12 mouse cellular contexts compared by ENCODE assay signal in the genomic region with DNA sequence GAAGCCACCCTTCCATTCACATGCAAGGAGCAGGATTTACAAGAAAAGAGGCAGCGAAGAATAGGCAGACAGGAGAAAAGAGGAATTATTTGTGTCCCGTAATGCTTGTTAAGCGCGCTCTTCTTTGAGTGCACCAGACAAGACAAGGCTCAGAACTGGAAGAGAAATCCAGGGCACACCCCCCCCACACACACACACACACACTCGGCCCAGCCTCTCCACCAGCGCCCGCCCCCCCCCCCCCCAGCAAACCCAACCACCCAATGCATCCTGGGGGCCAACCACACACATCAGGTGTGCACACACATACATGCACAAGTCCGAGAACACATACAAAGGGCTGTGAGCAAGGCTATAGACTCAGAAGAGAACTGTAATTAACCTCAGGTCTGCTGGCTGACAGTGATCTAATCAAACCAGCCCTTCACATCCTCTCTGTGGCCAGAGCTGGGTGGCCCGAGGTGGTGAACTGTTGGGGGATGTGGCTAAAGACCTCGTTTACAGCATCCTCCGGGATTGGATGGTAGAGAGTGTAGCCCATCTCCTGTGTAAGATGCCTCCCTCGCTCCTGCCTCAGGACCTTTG.
A peak's percentile ranks its signal among the peaks of the same experiment; 100 is the strongest.
DNase-seq lines count a peak whose midpoint lies in the region; ATAC-seq and TF ChIP-seq lines count a peak whose summit lies in the region.
"Had no signal": no experiment of that assay in that cellular context is flagged by ENCODE, and none has a peak within 500 bp of the region (broad histone marks: within the 10 kb centered on the region; RNA-seq: fewer than 3 reads in every experiment).

No protein-coding gene starts in this region.

- no peaks in the 10 kb centered on the region for H3K36me3 ChIP-seq in E14TG2a.4 (ENCODE audit: insufficient read depth, low read length)
- no peaks in the 10 kb centered on the region for H3K36me3 ChIP-seq in hindbrain, embryonic 11.5 days (ENCODE audit: control insufficient read depth, insufficient read depth, low read length)
- H3K36me3 ChIP-seq in midbrain, embryonic 12.5 days: no peaks in the 10 kb centered on the region

- peak; percentile 24 for DNase-seq in embryo, embryonic 10 days (ENCODE audit: low spot score)
- peak; percentile 22 for DNase-seq in hindbrain, embryonic 11.5 days (ENCODE audit: low spot score)
- no peak for DNase-seq in ovary, postnatal 14 days (ENCODE audit: low spot score)
- DNase-seq in cerebellum, adult 18-20 months: no peak
- DNase-seq: cerebellum, adult 11 months; gastrocnemius, adult 2 months; kidney, postnatal 14 days; lung, postnatal 4 days; right cerebral cortex, adult 18-20 months had no signal

- ATAC-seq in hindbrain, embryonic 11.5 days (ENCODE audit: low FRiP score): peak; percentile 45
- peak; percentile 52 for ATAC-seq in midbrain, embryonic 12.5 days (ENCODE audit: low FRiP score, low read depth)
- ATAC-seq in megakaryocyte progenitor cell, adult 5-6 weeks (replicated peaks; ENCODE audit: poor library complexity): no peak

- WGBS in hindbrain, embryonic 11.5 days: 11% methylated on average over 12 of the region's 12 CpGs
- WGBS in midbrain, embryonic 12.5 days: 10% methylated on average over 12 of the region's 12 CpGs

- H3K4me3 ChIP-seq in E14TG2a.4 (replicated peaks; ENCODE audit: low read length): peak overlapping the region; percentile 57
- H3K4me3 ChIP-seq in hindbrain, embryonic 11.5 days (ENCODE audit: low read depth, low read length): peak overlapping the region; percentile 19
- H3K4me3 ChIP-seq in midbrain, embryonic 12.5 days: peak overlapping the region; percentile 25
- H3K4me3 ChIP-seq: gastrocnemius, adult 2 months had no signal

- H3K27ac ChIP-seq in hindbrain, embryonic 11.5 days (ENCODE audit: low read depth, low read length): peak overlapping the region; percentile 75
- peak overlapping the region; percentile 67 for H3K27ac ChIP-seq in midbrain, embryonic 12.5 days (replicated peaks)
- H3K27ac ChIP-seq: gastrocnemius, adult 2 months had no signal

- peaks cover 89% of the 10 kb centered on the region for H3K27me3 ChIP-seq in E14TG2a.4 (ENCODE audit: insufficient read depth, low read length)
- no peaks in the 10 kb centered on the region; the same call in 1 of the 2 replicates for H3K27me3 ChIP-seq in hindbrain, embryonic 11.5 days (ENCODE audit: control insufficient read depth, insufficient read depth, low read length)
- H3K27me3 ChIP-seq in midbrain, embryonic 12.5 days: peaks cover 91% of the 10 kb centered on the region

- peak overlapping the region; percentile 44 for H3K4me2 ChIP-seq in hindbrain, embryonic 11.5 days (replicated peaks; ENCODE audit: low read depth, low read length)
- peak overlapping the region; percentile 50 for H3K4me2 ChIP-seq in midbrain, embryonic 12.5 days (replicated peaks)

- peaks cover 63% of the 10 kb centered on the region for H3K4me1 ChIP-seq in E14TG2a.4 (replicated peaks; ENCODE audit: low read depth, low read length)
- H3K4me1 ChIP-seq in hindbrain, embryonic 11.5 days (replicated peaks; ENCODE audit: control insufficient read depth, insufficient read depth, low read length): no peaks in the 10 kb centered on the region; the same call in 1 of the 2 replicates
- peaks cover 26% of the 10 kb centered on the region for H3K4me1 ChIP-seq in midbrain, embryonic 12.5 days

- peak overlapping the region; percentile 52 for H3K9ac ChIP-seq in hindbrain, embryonic 11.5 days (ENCODE audit: low read depth, low read length)
- peak overlapping the region; percentile 47 for H3K9ac ChIP-seq in midbrain, embryonic 12.5 days (replicated peaks)

- H3K9me3 ChIP-seq in E14TG2a.4 (ENCODE audit: low read length): no peaks in the 10 kb centered on the region
- no peaks in the 10 kb centered on the region for H3K9me3 ChIP-seq in hindbrain, embryonic 11.5 days (ENCODE audit: control insufficient read depth, low read length)
- 0 out of 2 replicates have a peak, but pooled peaks cover 4% of the 10 kb centered on the region for H3K9me3 ChIP-seq in midbrain, embryonic 12.5 days

- TF ChIP-seq CTCF in E14TG2a.4 (conservative IDR thresholded peaks at IDR 0.05; ENCODE audit: low read length): no peak

Comparison
In these comparisons a context has a peak if more than half of its experiments do, and no peak if none do; other contexts are left out.
1. DNase-seq: peak in embryo, embryonic 10 days (single experiment) and hindbrain, embryonic 11.5 days (single experiment); none in ovary, postnatal 14 days (single experiment) and cerebellum, adult 18-20 months (0 of 2).
2. Peak in every context shown above with its lines, with median percentiles within 50 percentile points of each other: H3K4me3 ChIP-seq.